Mouse (Mus musculus) CD4-positive naive resting alpha-beta T cell, adult 57 days (primary cell): ENCODE measurements around the gene Olfr794. TPM values are rescaled to one million over a fixed set of nuclear protein-coding genes. Genes with fewer than 3 reads are reported as not detected.

Source experiments
- total RNA-seq: library from RNA; stranded (reverse); gene quantifications from one replicate; pipeline ENCODE4 v1.2.4, GENCODE M21; 2023

Gene Olfr794
- not detected for total RNA-seq

GRCm38 (mm10) chr10:129567355-129567754 lies at the start of gene Olfr794:
Gene Olfr794 (plus strand): TSS chr10:129567655.

GRCm38 (mm10) chr10:129521492-129521891 lies 46.0 kb upstream of the Olfr794 start, which contains the start of gene Olfr791:
Gene Olfr791 (plus strand): TSS chr10:129521792.

GRCm38 (mm10) chr10:129538862-129539261 lies 28.6 kb upstream of the Olfr794 start, which contains the start of gene Olfr792:
Gene Olfr792 (plus strand): TSS chr10:129539162.

GRCm38 (mm10) chr10:129612470-129612869 lies 45.0 kb downstream of the Olfr794 start, which contains the start of gene Olfr796:
Gene Olfr796 (minus strand): TSS chr10:129612570.

Other genes with a start within 250 kb of the Olfr794 start
- gene Olfr780, start 249.5 kb upstream of the Olfr794 start, total RNA-seq: not detected
- gene Olfr781, start 238.8 kb upstream of the Olfr794 start, total RNA-seq: not detected
- not detected for gene Olfr782, start 218.8 kb upstream of the Olfr794 start, total RNA-seq
- 0.30 TPM for gene Olfr784, start 183.6 kb upstream of the Olfr794 start, total RNA-seq
- gene Olfr785, start 162.2 kb upstream of the Olfr794 start, total RNA-seq: not detected
- gene Olfr786, start 140.3 kb upstream of the Olfr794 start, total RNA-seq: not detected
- gene Olfr787, start 105.8 kb upstream of the Olfr794 start, total RNA-seq: not detected
- gene Olfr788, start 96.7 kb upstream of the Olfr794 start, total RNA-seq: not detected
- not detected for gene Olfr789, start 82.9 kb upstream of the Olfr794 start, total RNA-seq
- not detected for gene Olfr790, start 69.2 kb upstream of the Olfr794 start, total RNA-seq
- gene Olfr791, start 45.9 kb upstream of the Olfr794 start, total RNA-seq: not detected
- not detected for gene Olfr792, start 28.5 kb upstream of the Olfr794 start, total RNA-seq
- not detected for gene Olfr796, start 44.9 kb downstream of the Olfr794 start, total RNA-seq
- not detected for gene Olfr798, start 60.3 kb downstream of the Olfr794 start, total RNA-seq
- not detected for gene Olfr799, start 69.8 kb downstream of the Olfr794 start, total RNA-seq
- not detected for gene Olfr800, start 90.0 kb downstream of the Olfr794 start, total RNA-seq
- not detected for gene Olfr801, start 106.2 kb downstream of the Olfr794 start, total RNA-seq
- not detected for gene Olfr802, start 120.5 kb downstream of the Olfr794 start, total RNA-seq
- gene Olfr803, start 126.6 kb downstream of the Olfr794 start, total RNA-seq: not detected
- gene Olfr804, start 135.6 kb downstream of the Olfr794 start, total RNA-seq: not detected
- gene Olfr805, start 161.7 kb downstream of the Olfr794 start, total RNA-seq: not detected
- gene Olfr806, start 174.3 kb downstream of the Olfr794 start, total RNA-seq: not detected
- gene Olfr807, start 190.1 kb downstream of the Olfr794 start, total RNA-seq: not detected
- gene Olfr808, start 197.8 kb downstream of the Olfr794 start, total RNA-seq: not detected
- gene Olfr809, start 207.0 kb downstream of the Olfr794 start, total RNA-seq: not detected
- gene Olfr810, start 227.3 kb downstream of the Olfr794 start, total RNA-seq: not detected
- not detected for gene Olfr811, start 236.7 kb downstream of the Olfr794 start, total RNA-seq